Mouse (Mus musculus) G1E (cell line): Measurements from ENCODE around the gene Otog.

Source experiments
- CTCF ChIP-seq: IDR thresholded peaks from 2 replicates; pipeline ENCODE4 v1.5.1; 2012; ENCODE audit warnings: low read depth, low read length, inconsistent platforms, mixed read lengths
- POLR2AphosphoS5 ChIP-seq: IDR thresholded peaks from 2 replicates; pipeline ENCODE4 v1.6.1; 2012; ENCODE audit warnings: low read depth, low read length, inconsistent platforms; ENCODE audit not compliant: insufficient replicate concordance
- TAL1 ChIP-seq: conservative IDR thresholded peaks from 2 replicates; pipeline ENCODE4 v1.6.1; 2012; ENCODE audit warnings: low read depth, low read length, inconsistent platforms, mixed read lengths

GRCm38 (mm10) chr7:46285161-46285839, 44.5 kb downstream of the Otog start:
- TF ChIP-seq CTCF: no peak
- no peak for TF ChIP-seq POLR2AphosphoS5
- TF ChIP-seq TAL1: no peak
